ENCODE assay signal across 17 mouse cellular contexts in the genomic region with DNA sequence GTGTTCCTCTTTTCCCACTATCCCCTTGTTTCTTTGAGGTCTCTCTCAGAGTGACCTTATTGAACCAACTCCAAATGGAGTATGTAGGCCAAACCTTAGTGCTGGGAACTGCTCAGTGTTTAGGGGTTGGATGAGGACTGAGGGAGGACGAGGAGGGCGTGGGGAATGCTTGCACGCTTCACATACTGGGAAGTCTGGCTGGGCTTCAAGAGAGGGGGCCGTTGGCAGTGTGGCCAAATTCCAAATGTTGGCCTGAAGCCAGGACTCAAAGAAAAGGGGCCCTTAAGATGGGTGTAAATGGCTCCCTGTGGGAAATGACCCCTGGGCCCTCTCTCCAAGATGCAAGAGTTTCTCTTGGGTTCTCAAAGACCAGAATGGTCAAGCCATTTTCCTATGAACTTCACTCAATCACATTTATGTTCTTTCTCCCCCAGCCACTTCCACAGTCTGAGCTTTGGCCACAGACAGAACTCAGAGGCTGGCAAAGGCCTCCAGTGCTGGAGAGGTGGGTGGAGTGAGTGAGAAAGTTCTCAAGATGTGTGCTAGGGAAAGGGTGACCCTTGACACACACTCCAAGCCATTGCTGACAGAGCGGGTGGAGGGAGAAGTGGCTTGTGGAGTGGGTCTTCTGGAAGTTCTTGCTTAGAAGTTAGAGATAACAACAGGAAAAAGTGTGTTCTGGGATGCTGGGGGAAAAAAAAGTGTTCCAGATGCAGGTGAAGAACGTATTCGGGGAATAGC. TPM values are rescaled to one million over a fixed set of nuclear protein-coding genes. Genes with fewer than 3 reads are reported as not detected.
DNase-seq lines count a peak whose midpoint lies in the region; ATAC-seq lines count a peak whose summit lies in the region.
"Had no signal": no experiment of that assay in that cellular context is flagged by ENCODE, and none has a peak within 500 bp of the region (broad histone marks: within the 10 kb centered on the region; RNA-seq: fewer than 3 reads in every experiment).

No protein-coding gene starts in this region.

- no peak overlapping the region for H3K9ac ChIP-seq in hindbrain, embryonic 15.5 days
- H3K9ac ChIP-seq in hindbrain, embryonic 11.5 days (ENCODE audit: low read depth, low read length), result no peak overlapping the region
- H3K9ac ChIP-seq: limb, embryonic 15.5 days had no signal

- peak; percentile 2 to 20 for DNase-seq in cerebellum, postnatal 25 days
- no peak for DNase-seq in cerebellum, adult 11 months
- DNase-seq in hindbrain, embryonic 11.5 days (ENCODE audit: low spot score), result no peak
- peak; percentile 5 for DNase-seq in thymus, postnatal 4 days
- DNase-seq in thymus, postnatal 14 days, result no peak
- no peak for DNase-seq in ovary, adult 18-20 months (ENCODE audit: low spot score)
- no peak for DNase-seq in adrenal gland, postnatal 25 days
- DNase-seq: B cell, adult 2 months; gastrocnemius, postnatal 14 days; retina, postnatal 1 day; thymus, postnatal 25 days had no signal

- no peaks in the 10 kb centered on the region for H3K9me3 ChIP-seq in hindbrain, embryonic 15.5 days
- H3K9me3 ChIP-seq in hindbrain, embryonic 11.5 days (ENCODE audit: control insufficient read depth, low read length), result no peaks in the 10 kb centered on the region
- H3K9me3 ChIP-seq: G1E; limb, embryonic 15.5 days had no signal

- H3K27ac ChIP-seq in hindbrain, embryonic 15.5 days (replicated peaks), result no peak overlapping the region
- no peak overlapping the region for H3K27ac ChIP-seq in hindbrain, embryonic 11.5 days (ENCODE audit: low read depth, low read length)
- H3K27ac ChIP-seq: limb, embryonic 15.5 days had no signal

- no peaks in the 10 kb centered on the region for H3K36me3 ChIP-seq in hindbrain, embryonic 15.5 days
- H3K36me3 ChIP-seq in hindbrain, embryonic 11.5 days (ENCODE audit: control insufficient read depth, insufficient read depth, low read length), result no peaks in the 10 kb centered on the region
- H3K36me3 ChIP-seq: G1E; limb, embryonic 15.5 days had no signal

- H3K4me1 ChIP-seq in hindbrain, embryonic 15.5 days (replicated peaks), result peaks cover 26% of the 10 kb centered on the region
- no peaks in the 10 kb centered on the region for H3K4me1 ChIP-seq in hindbrain, embryonic 11.5 days (replicated peaks; ENCODE audit: control insufficient read depth, insufficient read depth, low read length)

- ATAC-seq in hindbrain, embryonic 15.5 days (ENCODE audit: low FRiP score, low read depth), result peak; percentile 33; the same call in 1 of the 2 replicates
- ATAC-seq in hindbrain, embryonic 11.5 days (ENCODE audit: low FRiP score), result no peak
- ATAC-seq: activated CD4-positive, CD25-positive, alpha-beta regulatory T cell, adult 4 months had no signal

- peaks cover 33% of the 10 kb centered on the region for H3K27me3 ChIP-seq in hindbrain, embryonic 15.5 days
- peaks cover 25% of the 10 kb centered on the region; the same call in 1 of the 2 replicates for H3K27me3 ChIP-seq in hindbrain, embryonic 11.5 days (ENCODE audit: control insufficient read depth, insufficient read depth, low read length)

- 63% methylated on average over 7 of the region's 7 CpGs for WGBS in hindbrain, embryonic 15.5 days
- 72% methylated on average over 7 of the region's 7 CpGs for WGBS in hindbrain, embryonic 11.5 days

- H3K4me3 ChIP-seq in hindbrain, embryonic 15.5 days, result no peak overlapping the region
- H3K4me3 ChIP-seq in hindbrain, embryonic 11.5 days (ENCODE audit: low read depth, low read length), result no peak overlapping the region
- H3K4me3 ChIP-seq: limb, embryonic 15.5 days had no signal

- no peak overlapping the region for H3K4me2 ChIP-seq in hindbrain, embryonic 15.5 days
- no peak overlapping the region for H3K4me2 ChIP-seq in hindbrain, embryonic 11.5 days (replicated peaks; ENCODE audit: low read depth, low read length)
- H3K4me2 ChIP-seq: limb, embryonic 15.5 days had no signal

RNA-seq across cellular contexts. Expression of a gene that starts 3.8 kb away (rescaled TPM):
- polyA plus RNA-seq in hindbrain, embryonic 15.5 days (2015; fragmentation: Nextera tagmentation; extraction: Ambion mirVana), result 8.9 TPM in 2 replicates
- polyA plus RNA-seq in hindbrain, embryonic 11.5 days (2014; fragmentation: Nextera tagmentation; extraction: Ambion mirVana), result 1.7 and 3.0 TPM in 2 replicates
- 9.6 and 10.2 TPM in 2 replicates for total RNA-seq in adrenal gland, postnatal 25 days (2021)

RNA-seq across cellular contexts. Expression of a gene that starts 6.0 kb away (rescaled TPM):
- 266 and 268 TPM in 2 replicates for polyA plus RNA-seq in hindbrain, embryonic 15.5 days (2015; fragmentation: Nextera tagmentation; extraction: Ambion mirVana)
- polyA plus RNA-seq in hindbrain, embryonic 11.5 days (2014; fragmentation: Nextera tagmentation; extraction: Ambion mirVana), result 260 and 269 TPM in 2 replicates
- 189 and 195 TPM in 2 replicates for total RNA-seq in adrenal gland, postnatal 25 days (2021)

RNA-seq across cellular contexts. Expression of a gene that starts 7.1 kb away (rescaled TPM):
- polyA plus RNA-seq in hindbrain, embryonic 15.5 days (2015; fragmentation: Nextera tagmentation; extraction: Ambion mirVana), result 20.9 and 22.1 TPM in 2 replicates
- polyA plus RNA-seq in hindbrain, embryonic 11.5 days (2014; fragmentation: Nextera tagmentation; extraction: Ambion mirVana), result 11.6 and 12.1 TPM in 2 replicates
- 7.7 and 15.9 TPM in 2 replicates for total RNA-seq in adrenal gland, postnatal 25 days (2021)

RNA-seq across cellular contexts. Expression of a gene that starts 29.0 kb away (rescaled TPM):
- polyA plus RNA-seq in hindbrain, embryonic 15.5 days (2015; fragmentation: Nextera tagmentation; extraction: Ambion mirVana), result 262 and 274 TPM in 2 replicates
- 215 and 216 TPM in 2 replicates for polyA plus RNA-seq in hindbrain, embryonic 11.5 days (2014; fragmentation: Nextera tagmentation; extraction: Ambion mirVana)
- 238 and 302 TPM in 2 replicates for total RNA-seq in adrenal gland, postnatal 25 days (2021)

RNA-seq across cellular contexts. Expression of a gene that starts 31.0 kb away (rescaled TPM):
- not detected in 2 replicates for polyA plus RNA-seq in hindbrain, embryonic 15.5 days (2015; fragmentation: Nextera tagmentation; extraction: Ambion mirVana)
- polyA plus RNA-seq in hindbrain, embryonic 11.5 days (2014; fragmentation: Nextera tagmentation; extraction: Ambion mirVana), result not detected in 2 replicates
- 5.7 TPM in 1 of 2 replicates, not detected in the other for total RNA-seq in adrenal gland, postnatal 25 days (2021)
- total RNA-seq: G1E; left cerebral cortex, adult 18-20 months; megakaryocyte progenitor cell, adult 5-6 weeks had no signal
- polyA plus RNA-seq: activated CD4-positive, CD25-positive, alpha-beta regulatory T cell, adult 4 months; G1E had no signal

Comparison
In these comparisons a context has a peak if more than half of its experiments do, and no peak if none do; other contexts are left out.
1. DNase-seq: peak in cerebellum, postnatal 25 days (2 of 2) and thymus, postnatal 4 days (single experiment); none in cerebellum, adult 11 months (single experiment), hindbrain, embryonic 11.5 days (single experiment), thymus, postnatal 14 days (single experiment), ovary, adult 18-20 months (single experiment) and adrenal gland, postnatal 25 days (single experiment).